Mouse (Mus musculus) MEL (cell line): ENCODE data around the gene Tex19.2.

Source experiments
- CTCF ChIP-seq, 3 experiments: IDR thresholded peaks in 2 of 3; conservative IDR thresholded peaks in 1 of 3; 2 replicates each; pipeline ENCODE4 v1.5.1; 2011 to 2012; ENCODE audit warnings: low read length in 3 of 3, low read depth in 2 of 3, mild to moderate bottlenecking in 2 of 3, improper control_type of control experiment in 1 of 3, inconsistent platforms in 1 of 3, mixed read lengths in 1 of 3, moderate library complexity in 1 of 3; ENCODE audit not compliant: control insufficient read depth in 1 of 3, insufficient read depth in 1 of 3, poor library complexity in 1 of 3, severe bottlenecking in 1 of 3
- EP300 ChIP-seq, 2 experiments: IDR thresholded peaks; 2 replicates each; pipeline ENCODE4 v1.6.1; 2011; ENCODE audit warnings: improper control_type of control experiment in 2 of 2, low read length in 2 of 2, low read depth in 1 of 2, mild to moderate bottlenecking in 1 of 2
- POLR2A ChIP-seq, 2 experiments: IDR thresholded peaks; 2 replicates each; pipeline ENCODE4 v1.6.1; 2011 to 2012; ENCODE audit warnings: low read length in 2 of 2, mild to moderate bottlenecking in 2 of 2, control low read depth in 1 of 2, improper control_type of control experiment in 1 of 2, low read depth in 1 of 2, moderate library complexity in 1 of 2; ENCODE audit not compliant: control insufficient read depth in 1 of 2, insufficient read depth in 1 of 2, poor library complexity in 1 of 2
- USF1 ChIP-seq: IDR thresholded peaks from 2 replicates; pipeline ENCODE4 v1.6.1; 2014; ENCODE audit warnings: low read depth, mild to moderate bottlenecking, inconsistent platforms, low read length, improper control_type of control experiment, moderate library complexity
- USF2 ChIP-seq, 2 experiments: IDR thresholded peaks; 2 replicates each; pipeline ENCODE4 v1.6.1; 2011 to 2012; ENCODE audit warnings: improper control_type of control experiment in 2 of 2, low read length in 2 of 2, borderline replicate concordance in 1 of 2, inconsistent platforms in 1 of 2, low read depth in 1 of 2, mild to moderate bottlenecking in 1 of 2; ENCODE audit not compliant: insufficient read depth in 1 of 2
- ZKSCAN1 ChIP-seq: IDR thresholded peaks from 2 replicates; pipeline ENCODE4 v1.6.1; 2012; ENCODE audit warnings: low read depth, mild to moderate bottlenecking, inconsistent platforms, low read length, improper control_type of control experiment, moderate library complexity

DNA sequence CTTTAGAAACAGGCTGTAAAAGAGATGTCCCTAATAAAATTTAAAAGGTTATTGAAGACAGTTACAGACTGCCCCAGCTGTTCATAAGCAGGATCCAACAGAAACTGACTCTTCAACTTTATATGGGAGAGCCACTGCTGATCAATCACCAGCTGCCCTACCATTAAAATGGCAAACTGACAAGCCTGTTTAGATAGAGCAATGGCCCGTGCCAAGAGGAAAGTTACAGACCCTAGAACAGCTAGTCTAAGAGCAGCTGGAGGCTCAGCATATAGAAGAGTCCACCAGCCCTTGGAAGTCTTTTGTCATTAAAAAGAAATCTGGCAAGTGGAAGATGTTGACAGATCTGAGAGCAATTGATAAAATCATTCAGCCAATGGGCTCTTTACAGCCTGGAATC is 16.1 kb upstream of the Tex19.2 start:
- TF ChIP-seq USF2 (IDR thresholded peaks at IDR 0.05; ENCODE audit: borderline replicate concordance in 1 of 2, insufficient read depth in 1 of 2, low read depth in 1 of 2, low read length in 2 of 2) (no peak), USF1 (no peak), POLR2A (IDR thresholded peaks at IDR 0.05; ENCODE audit: control insufficient read depth in 1 of 2, insufficient read depth in 1 of 2, low read depth in 1 of 2, low read length in 2 of 2, poor library complexity in 1 of 2) (no peak), CTCF (IDR thresholded peaks at IDR 0.05 in 2 of 3, conservative IDR thresholded peaks at IDR 0.05 in 1 of 3; ENCODE audit: control insufficient read depth in 1 of 3, insufficient read depth in 1 of 3, low read depth in 2 of 3, low read length in 3 of 3, poor library complexity in 1 of 3, severe bottlenecking in 1 of 3) (no peak), ZKSCAN1 (no peak), EP300 (IDR thresholded peaks at IDR 0.05; ENCODE audit: low read depth in 1 of 2, low read length in 2 of 2) (no peak)
